Mouse (Mus musculus) neural tube, embryonic 14.5 days (tissue): Measurements from ENCODE around the gene Atp1a4. TPM values are rescaled to one million over a fixed set of nuclear protein-coding genes. Genes with fewer than 3 reads are reported as not detected.

Source experiments
- ATAC-seq: fragments of 200-750 bp; cut with Nextera tagmentation; 2 replicates; pipeline ENCODE4 v1.8.0; 2017; ENCODE audit warnings: low read depth, mild to moderate bottlenecking, moderate TSS enrichment, moderate library complexity
- H3K27ac ChIP-seq: fragments of 300-500 bp; sonication (generic); 2 replicates; pipeline ENCODE4 v1.5.1; 2014; ENCODE audit warnings: low read depth, mild to moderate bottlenecking, control low read depth, low read length, moderate library complexity, mixed read lengths
- H3K27me3 ChIP-seq: fragments of 300-500 bp; sonication (generic); 2 replicates; pipeline ENCODE4 v1.6.1; 2014; ENCODE audit warnings: low read length; ENCODE audit not compliant: control insufficient read depth, insufficient read depth
- H3K36me3 ChIP-seq: fragments of 300-500 bp; sonication (generic); 2 replicates; pipeline ENCODE4 v1.6.1; 2014; ENCODE audit warnings: low read length, mixed read lengths; ENCODE audit not compliant: control insufficient read depth, insufficient read depth
- H3K4me1 ChIP-seq: fragments of 300-500 bp; sonication (generic); 2 replicates; pipeline ENCODE4 v1.6.1; 2014; ENCODE audit warnings: low read length; ENCODE audit not compliant: control insufficient read depth, insufficient read depth
- H3K4me2 ChIP-seq: fragments of 300-500 bp; sonication (generic); 2 replicates; pipeline ENCODE4 v1.6.1; 2014; ENCODE audit warnings: mild to moderate bottlenecking, low read depth, low read length, control low read depth
- H3K4me3 ChIP-seq: fragments of 300-500 bp; sonication (generic); 2 replicates; pipeline ENCODE4 v1.5.1; 2014; ENCODE audit warnings: low read depth, low read length, control low read depth, mixed read lengths
- H3K9ac ChIP-seq: fragments of 300-500 bp; sonication (generic); replicated peaks from 2 replicates; pipeline ENCODE4 v1.6.1; 2014; ENCODE audit warnings: low read depth, mild to moderate bottlenecking, control low read depth, low read length, mixed read lengths
- H3K9me3 ChIP-seq: fragments of 300-500 bp; sonication (generic); 2 replicates; pipeline ENCODE4 v1.6.1; 2016; ENCODE audit warnings: low read length; ENCODE audit not compliant: control insufficient read depth
- WGBS: fragments of 180-500 bp; shearing (Covaris S2); extraction: QIAGEN DNeasy Blood & Tissue Kit; methylation state at CpG from one replicate; pipeline ENCODE4 v1.1.7; 2014; 5-methylcytosine and 5-hydroxymethylcytosine counted together
- polyA plus RNA-seq: library from polyadenylated mRNA; unstranded; fragments of >200 nt; fragmentation: Nextera tagmentation; extraction: Ambion mirVana; gene quantifications from 2 replicates; pipeline ENCODE4 v1.2.1, GENCODE M21; 2014

Gene Atp1a4
- polyA plus RNA-seq, 1 experiment from 2014 or later: not detected

DNA sequence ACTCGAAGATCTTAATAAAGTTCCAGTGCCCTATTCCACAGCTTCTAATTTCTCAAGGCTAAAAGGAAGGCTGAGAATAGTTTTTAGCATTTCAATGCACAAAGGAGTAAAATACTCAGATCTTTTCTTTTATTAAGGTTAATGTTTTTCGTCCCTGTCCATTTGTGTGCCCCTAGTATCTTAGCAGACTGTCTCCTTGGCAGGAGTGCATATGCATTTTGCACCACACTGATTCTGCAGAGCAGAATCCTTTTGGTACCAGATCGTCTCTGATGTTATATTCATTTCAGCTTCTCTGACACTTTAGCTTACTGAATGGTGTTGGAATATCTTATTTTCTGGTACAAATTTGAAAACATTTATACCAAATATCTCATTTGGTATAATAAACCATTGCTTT is 76.4 kb downstream of the Atp1a4 start:
- Histone ChIP-seq H3K9me3 (no peaks in the 10 kb centered on the region), H3K27me3 (no peaks in the 10 kb centered on the region), H3K36me3 (peaks cover 17% of the 10 kb centered on the region), H3K4me3 (no peak overlapping the region), H3K4me2 (no peak overlapping the region), H3K9ac (no peak overlapping the region), H3K27ac (no peak overlapping the region), H3K4me1 (no peaks in the 10 kb centered on the region)
- 96% methylated on average over 3 of the region's 3 CpGs for WGBS
- no peak for ATAC-seq

DNA sequence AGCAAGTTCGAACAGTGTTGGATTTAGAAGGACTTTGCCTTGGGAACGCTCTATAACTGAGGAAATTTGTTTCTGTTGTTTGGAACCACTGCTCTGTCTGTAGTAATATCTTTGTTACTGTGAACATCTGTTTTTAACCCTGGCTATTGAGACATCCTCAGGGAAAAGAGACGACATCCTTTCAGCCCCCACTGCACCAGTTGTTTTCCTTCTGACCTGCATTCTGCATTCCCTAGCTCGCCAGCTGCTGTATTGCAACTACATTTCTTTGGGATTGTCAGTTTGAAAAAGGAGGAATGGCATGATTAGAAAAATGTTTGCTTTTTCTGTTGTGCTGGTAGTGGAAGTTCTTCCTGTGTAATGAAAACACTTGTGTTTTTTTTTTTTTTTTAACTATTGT is 77.3 kb downstream of the Atp1a4 start:
- no peak overlapping the region for H3K9ac ChIP-seq
- no peak overlapping the region for H3K4me2 ChIP-seq
- no peaks in the 10 kb centered on the region for H3K4me1 ChIP-seq
- ATAC-seq: no peak
- H3K27ac ChIP-seq: no peak overlapping the region
- WGBS: 69% methylated on average over 4 of the region's 4 CpGs
- no peak overlapping the region for H3K4me3 ChIP-seq
- no peaks in the 10 kb centered on the region for H3K9me3 ChIP-seq
- peaks cover 11% of the 10 kb centered on the region for H3K36me3 ChIP-seq
- H3K27me3 ChIP-seq: no peaks in the 10 kb centered on the region

DNA sequence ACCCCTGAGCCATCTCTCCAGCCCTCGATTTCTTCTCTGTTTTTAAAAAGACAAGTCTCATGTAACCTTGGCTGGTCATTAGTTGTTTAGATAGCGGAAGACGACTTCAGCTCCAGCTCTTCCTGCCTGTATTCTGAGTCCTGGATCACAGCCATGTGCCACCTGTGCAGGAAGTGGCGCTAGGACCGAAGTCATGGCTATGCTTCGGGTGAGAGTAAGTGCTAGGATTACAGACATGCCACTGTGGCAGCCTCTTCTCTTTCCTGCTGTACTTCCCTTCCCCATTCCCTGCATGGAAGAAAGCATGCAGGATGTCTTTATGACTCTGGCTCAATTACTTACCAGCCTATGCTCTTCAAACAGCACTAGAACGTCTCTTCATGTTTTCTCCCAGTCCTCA is 79.1 kb downstream of the Atp1a4 start:
- 77% methylated on average over 7 of the region's 7 CpGs for WGBS
- H3K9ac ChIP-seq: no peak overlapping the region
- H3K36me3 ChIP-seq: peaks cover 17% of the 10 kb centered on the region

DNA sequence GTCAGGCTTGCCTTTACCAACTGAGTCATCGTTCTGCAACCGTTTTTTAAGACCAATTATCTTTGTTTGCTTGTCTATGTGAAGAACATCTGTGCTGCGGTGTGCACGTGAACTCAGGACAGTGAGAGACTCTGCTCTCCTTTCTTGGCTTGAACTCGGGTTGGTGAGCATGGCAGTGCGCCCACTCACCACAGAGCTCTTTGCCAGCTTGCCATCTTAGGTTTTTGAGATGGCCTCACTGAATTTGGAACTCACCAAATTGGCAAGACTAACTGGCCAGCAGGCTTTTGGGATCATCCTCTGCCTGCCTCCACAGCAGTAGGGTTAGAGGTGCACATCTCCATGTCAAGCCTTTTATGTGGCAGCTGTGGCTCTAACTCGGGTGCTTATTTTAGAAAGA is 80.4 kb downstream of the Atp1a4 start:
- no peak overlapping the region for H3K4me2 ChIP-seq
- no peak overlapping the region for H3K4me3 ChIP-seq
- H3K9me3 ChIP-seq: no peaks in the 10 kb centered on the region
- H3K4me1 ChIP-seq: no peaks in the 10 kb centered on the region
- H3K27me3 ChIP-seq: no peaks in the 10 kb centered on the region
- 86% methylated on average over 7 of the region's 7 CpGs for WGBS
- H3K9ac ChIP-seq: no peak overlapping the region
- ATAC-seq: no peak
- H3K36me3 ChIP-seq: peaks cover 29% of the 10 kb centered on the region
- no peak overlapping the region for H3K27ac ChIP-seq

More for the DNA sequence above, 79.1 kb downstream of the Atp1a4 start:
- H3K27me3 ChIP-seq: no peaks in the 10 kb centered on the region
- H3K4me2 ChIP-seq: no peak overlapping the region
- H3K27ac ChIP-seq: no peak overlapping the region
- no peaks in the 10 kb centered on the region for H3K9me3 ChIP-seq
- ATAC-seq: no peak
- H3K4me1 ChIP-seq: no peaks in the 10 kb centered on the region
- no peak overlapping the region for H3K4me3 ChIP-seq

Other genes starting within 250 kb of the Atp1a4 start
- gene Vangl2, start 230.0 kb downstream of the Atp1a4 start, polyA plus RNA-seq: 50.9 and 52.2 TPM in 2 replicates
- gene Nhlh1, start 200.8 kb downstream of the Atp1a4 start, polyA plus RNA-seq: 3.3 and 3.6 TPM in 2 replicates
- 140 and 206 TPM in 2 replicates for gene Copa, start 175.9 kb downstream of the Atp1a4 start, polyA plus RNA-seq
- gene Ncstn, start 175.6 kb downstream of the Atp1a4 start, polyA plus RNA-seq: 115 and 127 TPM in 2 replicates
- gene Pex19, start 131.7 kb downstream of the Atp1a4 start, polyA plus RNA-seq: 151 and 156 TPM in 2 replicates
- 72.3 and 86.0 TPM in 2 replicates for gene Dcaf8, start 110.3 kb downstream of the Atp1a4 start, polyA plus RNA-seq
- gene Pea15a, start 51.6 kb downstream of the Atp1a4 start, polyA plus RNA-seq: 350 and 391 TPM in 2 replicates
- 1.4 and 1.6 TPM in 2 replicates for gene Casq1, start 38.5 kb downstream of the Atp1a4 start, polyA plus RNA-seq
- gene Igsf8, start 3.2 kb upstream of the Atp1a4 start, polyA plus RNA-seq: 66.2 and 72.2 TPM in 2 replicates
- 23.6 and 27.9 TPM in 2 replicates for gene Atp1a2, start 39.6 kb upstream of the Atp1a4 start, polyA plus RNA-seq
- 1.3 and 2.7 TPM in 2 replicates for gene Kcnj9, start 70.9 kb upstream of the Atp1a4 start, polyA plus RNA-seq
- gene Kcnj10, start 82.8 kb upstream of the Atp1a4 start, polyA plus RNA-seq: 2.3 and 2.6 TPM in 2 replicates
- 5.2 and 6.1 TPM in 2 replicates for gene Pigm, start 118.1 kb upstream of the Atp1a4 start, polyA plus RNA-seq
- 0.21 and 0.31 TPM in 2 replicates for gene Slamf9, start 216.9 kb upstream of the Atp1a4 start, polyA plus RNA-seq
- 29.6 and 32.4 TPM in 2 replicates for gene Igsf9, start 223.4 kb upstream of the Atp1a4 start, polyA plus RNA-seq
- gene Tagln2, start 241.6 kb upstream of the Atp1a4 start, polyA plus RNA-seq: 56.9 and 107 TPM in 2 replicates